Comparison of ENCODE assay signal across 14 mouse cellular contexts in the genomic region with DNA sequence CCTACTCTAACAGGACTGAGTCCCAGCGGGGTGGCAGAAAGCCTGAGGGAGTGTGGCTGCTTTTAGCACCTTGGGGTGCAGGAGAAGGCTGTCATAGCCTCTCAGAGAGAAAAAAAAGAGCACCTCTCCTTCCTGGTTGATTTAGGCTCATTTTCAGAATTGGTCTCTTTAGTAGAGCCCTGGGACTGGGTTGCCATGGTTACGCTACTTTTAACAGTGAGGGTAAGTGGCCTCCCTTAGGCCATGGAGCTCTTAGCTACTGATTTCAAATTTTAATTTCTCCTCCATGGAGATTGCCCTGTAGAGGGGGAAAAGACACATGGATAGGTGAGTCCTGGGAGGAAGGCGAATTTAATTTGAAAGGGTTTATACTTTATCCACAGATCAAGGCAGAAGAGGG. TPM values are rescaled to one million over a fixed set of nuclear protein-coding genes. Genes with fewer than 3 reads are reported as not detected.
DNase-seq lines count a peak whose midpoint lies in the region; ATAC-seq and TF ChIP-seq lines count a peak whose summit lies in the region.
"Had no signal": no experiment of that assay in that cellular context is flagged by ENCODE, and none has a peak within 500 bp of the region (broad histone marks: within the 10 kb centered on the region; RNA-seq: fewer than 3 reads in every experiment).

No protein-coding gene starts in this region.

- TF ChIP-seq POLR2A in limb, embryonic 14.5 days (IDR thresholded peaks at IDR 0.05; ENCODE audit: borderline replicate concordance, extremely low read depth, insufficient read depth, insufficient read length): no peak

- no peak overlapping the region for H3K4me2 ChIP-seq in forebrain, embryonic 11.5 days (ENCODE audit: low read depth, low read length, severe bottlenecking)
- H3K4me2 ChIP-seq in forebrain, embryonic 15.5 days (replicated peaks): no peak overlapping the region
- H3K4me2 ChIP-seq in limb, embryonic 14.5 days (replicated peaks; ENCODE audit: low read depth, low read length, severe bottlenecking): no peak overlapping the region
- H3K4me2 ChIP-seq: heart, embryonic 12.5 days had no signal

- H3K9me3 ChIP-seq in forebrain, embryonic 10.5 days: no peaks in the 10 kb centered on the region
- no peaks in the 10 kb centered on the region for H3K9me3 ChIP-seq in forebrain, embryonic 11.5 days (ENCODE audit: control insufficient read depth, low read length)
- no peaks in the 10 kb centered on the region for H3K9me3 ChIP-seq in forebrain, embryonic 15.5 days
- H3K9me3 ChIP-seq in limb, embryonic 14.5 days (ENCODE audit: control insufficient read depth, low read length): no peaks in the 10 kb centered on the region

- no peak for ATAC-seq in forebrain, embryonic 11.5 days (replicated peaks; ENCODE audit: low FRiP score)
- ATAC-seq in forebrain, embryonic 15.5 days (replicated peaks): peak; percentile 82
- ATAC-seq in limb, embryonic 14.5 days (ENCODE audit: low FRiP score, low read depth): 0 out of 2 replicates have a peak, but pooled peaks have one; percentile 44
- ATAC-seq: Patski had no signal

- H3K27ac ChIP-seq in forebrain, embryonic 10.5 days: 0 out of 2 replicates have a peak overlapping the region, but pooled peaks have one; percentile 5
- H3K27ac ChIP-seq in forebrain, embryonic 11.5 days (ENCODE audit: low read depth, low read length): no peak overlapping the region; the same call in 1 of the 2 replicates
- H3K27ac ChIP-seq in forebrain, embryonic 15.5 days (replicated peaks): peak overlapping the region; percentile 74
- H3K27ac ChIP-seq in limb, embryonic 14.5 days (replicated peaks; ENCODE audit: low read depth, low read length): no peak overlapping the region

- no peaks in the 10 kb centered on the region for H3K36me3 ChIP-seq in forebrain, embryonic 10.5 days (replicated peaks)
- no peaks in the 10 kb centered on the region for H3K36me3 ChIP-seq in forebrain, embryonic 11.5 days (ENCODE audit: control insufficient read depth, insufficient read depth, low read length)
- no peaks in the 10 kb centered on the region for H3K36me3 ChIP-seq in forebrain, embryonic 15.5 days
- H3K36me3 ChIP-seq in limb, embryonic 14.5 days (ENCODE audit: control insufficient read depth, insufficient read depth, low read length): no peaks in the 10 kb centered on the region
- H3K36me3 ChIP-seq: heart, embryonic 12.5 days had no signal

- no peaks in the 10 kb centered on the region for H3K27me3 ChIP-seq in forebrain, embryonic 10.5 days (ENCODE audit: poor library complexity, severe bottlenecking)
- no peaks in the 10 kb centered on the region for H3K27me3 ChIP-seq in forebrain, embryonic 11.5 days (ENCODE audit: control insufficient read depth, insufficient read depth, low read length)
- H3K27me3 ChIP-seq in forebrain, embryonic 15.5 days: no peaks in the 10 kb centered on the region
- no peaks in the 10 kb centered on the region for H3K27me3 ChIP-seq in limb, embryonic 14.5 days (ENCODE audit: control insufficient read depth, insufficient read depth, low read length)
- H3K27me3 ChIP-seq: heart, embryonic 12.5 days; Patski had no signal

- no peak for DNase-seq in forebrain, embryonic 10.5 days (ENCODE audit: extremely low spot score, low spot score)
- no peak for DNase-seq in forebrain, embryonic 11.5 days (ENCODE audit: low spot score)
- peak; percentile 53 for DNase-seq in CD4-positive helper T cell, adult 2 months (ENCODE audit: low read depth, low spot score)
- peak; percentile 45 for DNase-seq in limb, embryonic 14.5 days (ENCODE audit: low spot score)
- DNase-seq in urinary bladder, postnatal 14 days (ENCODE audit: low spot score): no peak
- no peak for DNase-seq in heart, postnatal 14 days
- DNase-seq in gastrocnemius, postnatal 36 days: no peak
- DNase-seq: cerebellum, postnatal 25 days had no signal

- WGBS in forebrain, embryonic 10.5 days: 79% methylated on average over 3 of the region's 3 CpGs
- WGBS in forebrain, embryonic 11.5 days: 81% methylated on average over 3 of the region's 3 CpGs
- 74% methylated on average over 3 of the region's 3 CpGs for WGBS in forebrain, embryonic 15.5 days
- 74% methylated on average over 3 of the region's 3 CpGs for WGBS in limb, embryonic 14.5 days

- no peak overlapping the region for H3K9ac ChIP-seq in forebrain, embryonic 11.5 days (ENCODE audit: low read length)
- no peak overlapping the region for H3K9ac ChIP-seq in forebrain, embryonic 15.5 days (replicated peaks)
- no peak overlapping the region for H3K9ac ChIP-seq in limb, embryonic 14.5 days (ENCODE audit: low read depth, low read length, severe bottlenecking)
- H3K9ac ChIP-seq: heart, embryonic 12.5 days had no signal

- intact Hi-C loops in heart, postnatal 14 days (cut with DNase I): no loop called here
- intact Hi-C loops in gastrocnemius, postnatal 36 days (cut with DNase I): no loop called here

- H3K4me3 ChIP-seq in forebrain, embryonic 10.5 days: no peak overlapping the region
- H3K4me3 ChIP-seq in forebrain, embryonic 11.5 days (ENCODE audit: low read depth, low read length): no peak overlapping the region
- H3K4me3 ChIP-seq in forebrain, embryonic 15.5 days: no peak overlapping the region
- H3K4me3 ChIP-seq in limb, embryonic 14.5 days (replicated peaks; ENCODE audit: low read length): no peak overlapping the region
- H3K4me3 ChIP-seq: heart, embryonic 12.5 days; myocyte had no signal

- H3K4me1 ChIP-seq in forebrain, embryonic 10.5 days: peaks cover 14% of the 10 kb centered on the region
- H3K4me1 ChIP-seq in forebrain, embryonic 11.5 days (replicated peaks; ENCODE audit: control insufficient read depth, insufficient read depth, low read length): no peaks in the 10 kb centered on the region; the same call in 1 of the 2 replicates
- H3K4me1 ChIP-seq in forebrain, embryonic 15.5 days: peaks cover 8% of the 10 kb centered on the region
- H3K4me1 ChIP-seq in limb, embryonic 14.5 days (ENCODE audit: control insufficient read depth, insufficient read depth, low read length): peaks cover 6% of the 10 kb centered on the region

RNA-seq across cellular contexts. Expression of gene Chrna9, which starts 16.1 kb away (rescaled TPM):
- polyA plus RNA-seq in forebrain, embryonic 10.5 days (2016; fragmentation: Nextera tagmentation; extraction: Ambion mirVana): 0.14 TPM in 1 of 2 replicates, not detected in the other
- polyA plus RNA-seq in forebrain, embryonic 11.5 days (2014; fragmentation: Nextera tagmentation; extraction: Ambion mirVana): not detected in 2 replicates
- not detected in 2 replicates for polyA plus RNA-seq in forebrain, embryonic 15.5 days (2015; fragmentation: Nextera tagmentation; extraction: Ambion mirVana)
- 0.45 and 0.69 TPM in 2 replicates for polyA plus RNA-seq in limb, embryonic 14.5 days (2012; rRNA removed)
- 0.33 TPM in 1 of 2 replicates, not detected in the other for polyA plus RNA-seq in limb, embryonic 14.5 days (2014; fragmentation: Nextera tagmentation; extraction: Ambion mirVana)
- total RNA-seq in heart, postnatal 14 days (2021): 1 to 10 TPM in 1 of 2 experiments, under 1 TPM in 1; 0.14 to 5.2 TPM
- 10 to 100 TPM; 12.6 to 19.5 TPM for total RNA-seq in gastrocnemius, postnatal 36 days (2021)
- total RNA-seq: left cerebral cortex, adult 18-20 months had no signal
- polyA plus RNA-seq: kidney, adult 2 months; myocyte; Patski had no signal

RNA-seq across cellular contexts. Expression of gene Rhoh, which starts 57.6 kb away (rescaled TPM):
- polyA plus RNA-seq in forebrain, embryonic 10.5 days (2016; fragmentation: Nextera tagmentation; extraction: Ambion mirVana): 0.12 and 0.26 TPM in 2 replicates
- 0.07 and 0.09 TPM in 2 replicates for polyA plus RNA-seq in forebrain, embryonic 11.5 days (2014; fragmentation: Nextera tagmentation; extraction: Ambion mirVana)
- polyA plus RNA-seq in forebrain, embryonic 15.5 days (2015; fragmentation: Nextera tagmentation; extraction: Ambion mirVana): 0.36 and 0.38 TPM in 2 replicates
- polyA plus RNA-seq in limb, embryonic 14.5 days (2012; rRNA removed): 1.4 and 2.0 TPM in 2 replicates
- polyA plus RNA-seq in limb, embryonic 14.5 days (2014; fragmentation: Nextera tagmentation; extraction: Ambion mirVana): 1.7 and 2.0 TPM in 2 replicates
- 1 to 10 TPM in 1 of 2 experiments, under 1 TPM in 1; 0.57 to 4.5 TPM for total RNA-seq in heart, postnatal 14 days (2021)
- under 1 TPM; 0.07 to 0.92 TPM for total RNA-seq in gastrocnemius, postnatal 36 days (2021)

Comparison
In these comparisons a context has a peak if more than half of its experiments do, and no peak if none do; other contexts are left out.
1. H3K27ac ChIP-seq: peak in forebrain, embryonic 10.5 days (single experiment) and forebrain, embryonic 15.5 days (single experiment); none in forebrain, embryonic 11.5 days (single experiment) and limb, embryonic 14.5 days (single experiment).
2. DNase-seq: peak in CD4-positive helper T cell, adult 2 months (single experiment) and limb, embryonic 14.5 days (single experiment); none in forebrain, embryonic 10.5 days (single experiment), forebrain, embryonic 11.5 days (single experiment), urinary bladder, postnatal 14 days (single experiment), heart, postnatal 14 days (0 of 2) and gastrocnemius, postnatal 36 days (0 of 2).